Mouse (Mus musculus) stomach, postnatal 0 days (tissue): ENCODE measurements around the gene Il1rap. TPM values are rescaled to one million over a fixed set of nuclear protein-coding genes. Genes with fewer than 3 reads are reported as not detected.

Source experiments
- ATAC-seq: fragments of 200-750 bp; cut with Nextera tagmentation; 2 replicates; pipeline ENCODE4 v1.8.0; 2017; ENCODE audit not compliant: low FRiP score, low TSS enrichment
- DNase-seq: peaks from one replicate; pipeline ENCODE4 v3.0.0-alpha.2; 2016; ENCODE audit warnings: low spot score
- H3K27ac ChIP-seq: fragments of 300-500 bp; sonication (generic); replicated peaks from 2 replicates; pipeline ENCODE4 v1.5.1; 2014; ENCODE audit warnings: mild to moderate bottlenecking, control low read depth
- H3K27me3 ChIP-seq: fragments of 300-500 bp; sonication (generic); 2 replicates; pipeline ENCODE4 v1.6.1; 2014; ENCODE audit warnings: low read length; ENCODE audit not compliant: control insufficient read depth, insufficient read depth
- H3K36me3 ChIP-seq: fragments of 300-500 bp; sonication (generic); 2 replicates; pipeline ENCODE4 v1.6.1; 2014; ENCODE audit warnings: low read length, mixed read lengths; ENCODE audit not compliant: control insufficient read depth, insufficient read depth
- H3K4me1 ChIP-seq: fragments of 300-500 bp; sonication (generic); replicated peaks from 2 replicates; pipeline ENCODE4 v1.6.1; 2014; ENCODE audit warnings: antibody characterized with exemption; ENCODE audit not compliant: control insufficient read depth, insufficient read depth
- H3K4me2 ChIP-seq: fragments of 300-500 bp; sonication (generic); replicated peaks from 2 replicates; pipeline ENCODE4 v1.6.1; 2014; ENCODE audit warnings: low read depth, mild to moderate bottlenecking, control low read depth, moderate library complexity
- H3K4me3 ChIP-seq: fragments of 300-500 bp; sonication (generic); 2 replicates; pipeline ENCODE4 v1.5.1; 2014; ENCODE audit warnings: low read depth, low read length, control low read depth
- H3K9ac ChIP-seq: fragments of 300-500 bp; sonication (generic); 2 replicates; pipeline ENCODE4 v1.6.1; 2014; ENCODE audit warnings: mild to moderate bottlenecking, low read length, control low read depth, mixed read lengths
- H3K9me3 ChIP-seq: fragments of 300-500 bp; sonication (generic); 2 replicates; pipeline ENCODE4 v1.6.1; 2016; ENCODE audit warnings: low read length; ENCODE audit not compliant: control insufficient read depth
- CTCF ChIP-seq: IDR thresholded peaks from 2 replicates; pipeline ENCODE4 v1.5.1; 2016; ENCODE audit warnings: antibody characterized with exemption, low read depth, mild to moderate bottlenecking, moderate library complexity
- EP300 ChIP-seq: optimal IDR thresholded peaks from 2 replicates; pipeline ENCODE3; 2016; ENCODE audit warnings: antibody characterized with exemption
- WGBS: fragments of 180-500 bp; shearing (Covaris S2); extraction: QIAGEN DNeasy Blood & Tissue Kit; methylation state at CpG from one replicate; pipeline ENCODE4 v1.1.7; 2014; 5-methylcytosine and 5-hydroxymethylcytosine counted together
- polyA plus RNA-seq: library from polyadenylated mRNA; unstranded; fragments of >200 nt; fragmentation: Nextera tagmentation; extraction: Ambion mirVana; gene quantifications from 2 replicates; pipeline ENCODE4 v1.2.1, GENCODE M21; 2015

Il1rap gene
- polyA plus RNA-seq, 1 experiment from 2014 or later: 4.4 TPM

DNA sequence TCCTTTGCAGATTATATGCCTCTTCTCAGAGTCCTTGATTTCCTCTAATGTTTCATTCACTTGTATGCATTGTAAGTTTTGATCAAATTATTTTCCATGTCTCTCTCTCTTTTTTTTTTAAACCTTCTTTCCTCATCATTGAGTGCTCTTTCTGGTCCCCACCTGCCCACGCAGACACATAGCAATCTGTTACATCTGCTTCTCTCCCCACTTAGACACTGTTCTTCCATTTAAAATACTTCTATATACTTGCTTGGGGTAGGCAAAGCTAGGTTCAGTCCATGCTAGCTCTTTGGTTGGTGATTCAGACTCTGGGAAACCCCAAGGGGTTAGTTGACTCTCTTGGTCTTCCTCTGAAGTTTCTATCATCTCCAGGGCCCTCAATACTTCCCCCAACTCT, 20.0 kb downstream of the Il1rap start:
- Histone ChIP-seq H3K9me3 (no peaks in the 10 kb centered on the region), H3K36me3 (no peaks in the 10 kb centered on the region), H3K4me3 (no peak overlapping the region), H3K27ac (no peak overlapping the region), H3K27me3 (no peaks in the 10 kb centered on the region), H3K4me2 (no peak overlapping the region), H3K4me1 (no peaks in the 10 kb centered on the region), H3K9ac (no peak overlapping the region)
- DNase-seq: no peak
- 81% methylated on average over 1 of the region's 1 CpGs for WGBS
- no peak for TF ChIP-seq EP300
- TF ChIP-seq CTCF: no peak
- no peak for ATAC-seq

- Histone ChIP-seq H3K9ac (no peak overlapping the region), H3K36me3 (no peaks in the 10 kb centered on the region), H3K4me2 (no peak overlapping the region), H3K27me3 (no peaks in the 10 kb centered on the region), H3K9me3 (no peaks in the 10 kb centered on the region), H3K27ac (no peak overlapping the region), H3K4me1 (no peaks in the 10 kb centered on the region), H3K4me3 (no peak overlapping the region)
- no peak for DNase-seq
- no peak for ATAC-seq
- 76% methylated on average over 3 of the region's 3 CpGs for WGBS
- TF ChIP-seq CTCF (no peak), EP300 (no peak)
Observed at GRCm38 (mm10) chr16:26604621-26605020, 23.1 kb downstream of the Il1rap start.

GRCm38 (mm10) chr16:26608003-26608402, 26.5 kb downstream of the Il1rap start:
- no peaks in the 10 kb centered on the region for H3K4me1 ChIP-seq
- no peak overlapping the region for H3K4me2 ChIP-seq
- H3K36me3 ChIP-seq: no peaks in the 10 kb centered on the region
- no peaks in the 10 kb centered on the region for H3K9me3 ChIP-seq
- TF ChIP-seq CTCF (no peak), EP300 (no peak)
- no peak for DNase-seq
- H3K9ac ChIP-seq: no peak overlapping the region
- H3K4me3 ChIP-seq: no peak overlapping the region
- no peaks in the 10 kb centered on the region for H3K27me3 ChIP-seq
- WGBS: 97% methylated on average over 2 of the region's 2 CpGs
- no peak overlapping the region for H3K27ac ChIP-seq
- no peak for ATAC-seq

- WGBS: 76% methylated on average over 1 of the region's 1 CpGs
- H3K27me3 ChIP-seq: no peaks in the 10 kb centered on the region
- no peak overlapping the region for H3K4me3 ChIP-seq
- DNase-seq (no peak), ATAC-seq (no peak)
- H3K9me3 ChIP-seq: no peaks in the 10 kb centered on the region
- no peak overlapping the region for H3K4me2 ChIP-seq
- H3K36me3 ChIP-seq: no peaks in the 10 kb centered on the region
- H3K27ac ChIP-seq: no peak overlapping the region
- no peaks in the 10 kb centered on the region for H3K4me1 ChIP-seq
- TF ChIP-seq EP300 (no peak), CTCF (no peak)
- no peak overlapping the region for H3K9ac ChIP-seq
Observed at GRCm38 (mm10) chr16:26610508-26610907, 29.0 kb downstream of the Il1rap start.

- Histone ChIP-seq H3K4me2 (no peak overlapping the region), H3K27ac (no peak overlapping the region), H3K36me3 (no peaks in the 10 kb centered on the region), H3K9ac (no peak overlapping the region), H3K4me3 (no peak overlapping the region), H3K4me1 (no peaks in the 10 kb centered on the region), H3K9me3 (no peaks in the 10 kb centered on the region), H3K27me3 (no peaks in the 10 kb centered on the region)
- DNase-seq (no peak), ATAC-seq (no peak)
- no peak for TF ChIP-seq CTCF
- TF ChIP-seq EP300: no peak
- WGBS: 80% methylated on average over 10 of the region's 10 CpGs
Observed at GRCm38 (mm10) chr16:26612499-26613220, 31.2 kb downstream of the Il1rap start.

DNA sequence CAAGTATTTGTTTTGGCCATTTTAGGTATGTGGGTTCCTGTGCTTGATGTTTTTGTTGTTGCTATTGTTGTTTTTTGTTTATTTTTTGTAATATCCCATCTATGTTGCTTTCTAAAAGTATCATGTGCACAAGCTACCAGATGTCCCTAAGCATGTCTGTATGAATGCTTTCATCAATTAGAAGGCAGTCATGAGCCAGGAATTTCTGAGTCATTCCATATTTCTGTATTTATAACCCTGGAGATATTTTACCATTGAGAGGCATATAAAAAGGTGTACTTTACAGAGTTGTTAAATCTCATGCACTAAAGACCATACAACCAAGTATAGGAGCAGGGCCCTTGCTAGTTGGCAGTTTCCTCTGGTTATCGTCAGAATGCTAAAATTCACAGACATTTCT, 41.6 kb downstream of the Il1rap start:
- no peak overlapping the region for H3K4me3 ChIP-seq
- no peaks in the 10 kb centered on the region for H3K36me3 ChIP-seq
- DNase-seq: no peak
- 41% methylated on average over 1 of the region's 1 CpGs for WGBS
- H3K4me1 ChIP-seq: no peaks in the 10 kb centered on the region
- no peak overlapping the region for H3K27ac ChIP-seq
- H3K4me2 ChIP-seq: no peak overlapping the region
- ATAC-seq: no peak
- no peaks in the 10 kb centered on the region for H3K9me3 ChIP-seq
- no peaks in the 10 kb centered on the region for H3K27me3 ChIP-seq
- H3K9ac ChIP-seq: no peak overlapping the region
- no peak for TF ChIP-seq CTCF
- no peak for TF ChIP-seq EP300
